Mouse (Mus musculus) lung, postnatal 0 days (tissue): ENCODE measurements around the gene Rars2.

ENCODE experiments used
- CTCF ChIP-seq: IDR thresholded peaks from 2 replicates; pipeline ENCODE4 v1.5.1; 2016; ENCODE audit warnings: antibody characterized with exemption, mild to moderate bottlenecking
- EP300 ChIP-seq: IDR thresholded peaks from 2 replicates; pipeline ENCODE4 v1.6.1; 2016; ENCODE audit warnings: antibody characterized with exemption, mild to moderate bottlenecking, control low read depth

- no peak for TF ChIP-seq CTCF
- no peak for TF ChIP-seq EP300
Measured at GRCm38 (mm10) chr4:34572876-34573275, 41.9 kb upstream of the Rars2 start.
